Mouse (Mus musculus): ENCODE results near the gene B4galnt1.

- TF ChIP-seq CTCF (IDR thresholded peaks at IDR 0.05; ENCODE audit: insufficient read depth, low read length): no peak
- TF ChIP-seq POLR2A (IDR thresholded peaks at IDR 0.05; ENCODE audit: borderline replicate concordance, extremely low read depth, low read depth, low read length): no peak
Measured at GRCm38 (mm10) chr10:127174170-127174569, 9.1 kb downstream of the B4galnt1 start.
